Mouse (Mus musculus) ES-Bruce4 (cell line): ENCODE results near the gene Gm5346. TPM values are rescaled to one million over a fixed set of nuclear protein-coding genes. Genes with fewer than 3 reads are reported as not detected.
"Not testable (repeated sequence)": the region's sequence is repeated elsewhere in the genome, so short reads cannot be mapped to it uniquely, and the experiment has no call there.

Experiments used
- H3K27ac ChIP-seq: 2 replicates; pipeline ENCODE4 v1.5.1; 2012; ENCODE audit warnings: low read length, inconsistent platforms; ENCODE audit not compliant: insufficient read depth
- H3K27me3 ChIP-seq: 2 replicates; pipeline ENCODE4 v1.6.1; 2012; ENCODE audit warnings: mild to moderate bottlenecking, low read length, inconsistent platforms; ENCODE audit not compliant: control insufficient read depth, poor library complexity, insufficient read depth, severe bottlenecking
- H3K36me3 ChIP-seq: 2 replicates; pipeline ENCODE4 v1.6.1; 2012; ENCODE audit warnings: inconsistent platforms, mild to moderate bottlenecking, low read length, moderate library complexity; ENCODE audit not compliant: control insufficient read depth, poor library complexity, insufficient read depth, severe bottlenecking
- H3K4me1 ChIP-seq: one replicate; pipeline ENCODE4 v1.8.1; 2011; ENCODE audit warnings: low read length; ENCODE audit not compliant: control insufficient read depth, insufficient read depth
- H3K4me3 ChIP-seq: 2 replicates; pipeline ENCODE4 v1.5.1; 2011; ENCODE audit warnings: low read depth, mild to moderate bottlenecking, low read length
- H3K9ac ChIP-seq: 2 replicates; pipeline ENCODE4 v1.6.1; 2012; ENCODE audit warnings: low read depth, mild to moderate bottlenecking, inconsistent platforms; ENCODE audit not compliant: poor library complexity, severe bottlenecking
- H3K9me3 ChIP-seq: replicated peaks from 2 replicates; pipeline ENCODE4 v1.6.1; 2012; ENCODE audit warnings: mild to moderate bottlenecking, low read length, inconsistent platforms; ENCODE audit not compliant: control insufficient read depth, poor library complexity, insufficient read depth, severe bottlenecking
- CTCF ChIP-seq: IDR thresholded peaks from one replicate; pipeline ENCODE4 v1.8.1; 2011; ENCODE audit warnings: low read depth, low read length
- EP300 ChIP-seq: IDR thresholded peaks from 2 replicates; pipeline ENCODE4 v1.6.1; 2011; ENCODE audit warnings: low read depth, low read length; ENCODE audit not compliant: insufficient read depth
- POLR2A ChIP-seq: IDR thresholded peaks from one replicate; pipeline ENCODE4 v1.8.1; 2011; ENCODE audit warnings: low read length; ENCODE audit not compliant: insufficient read depth
- polyA plus RNA-seq: library from polyadenylated mRNA; stranded (reverse); fragments of >200 nt; gene quantifications from 2 replicates; pipeline ENCODE4 v1.2.4, GENCODE M21; 2011; ENCODE audit warnings: low read depth; ENCODE audit not compliant: missing spikeins, insufficient read depth, insufficient read length

The Gm5346 gene
- polyA plus RNA-seq = not detected in 2 replicates

GRCm38 (mm10) chr8:43627176-43627575 is at the start of gene Gm5346:
Gm5346 (minus strand) TSS chr8:43627276.
- Histone ChIP-seq H3K36me3 (no peaks in the 10 kb centered on the region), H3K9ac (no peak within 1 kb of the TSS), H3K4me1 (no peaks in the 10 kb centered on the region), H3K27ac (no peak within 1 kb of the TSS), H3K4me3 (no peak within 1 kb of the TSS), H3K9me3 (no peaks in the 10 kb centered on the region), H3K27me3 (no peaks in the 10 kb centered on the region)
- TF ChIP-seq POLR2A (no peak), CTCF (no peak), EP300 (no peak)

- no peak overlapping the region for H3K4me3 ChIP-seq
- H3K4me1 ChIP-seq = no peaks in the 10 kb centered on the region
- no peak overlapping the region for H3K27ac ChIP-seq
- no peaks in the 10 kb centered on the region for H3K36me3 ChIP-seq
- H3K9me3 ChIP-seq = no peaks in the 10 kb centered on the region
- no peak overlapping the region for H3K9ac ChIP-seq
- TF ChIP-seq CTCF (no peak), POLR2A (no peak), EP300 (no peak)
- H3K27me3 ChIP-seq = no peaks in the 10 kb centered on the region
Measured at GRCm38 (mm10) chr8:43616046-43616445, 11.0 kb downstream of the Gm5346 start.

DNA sequence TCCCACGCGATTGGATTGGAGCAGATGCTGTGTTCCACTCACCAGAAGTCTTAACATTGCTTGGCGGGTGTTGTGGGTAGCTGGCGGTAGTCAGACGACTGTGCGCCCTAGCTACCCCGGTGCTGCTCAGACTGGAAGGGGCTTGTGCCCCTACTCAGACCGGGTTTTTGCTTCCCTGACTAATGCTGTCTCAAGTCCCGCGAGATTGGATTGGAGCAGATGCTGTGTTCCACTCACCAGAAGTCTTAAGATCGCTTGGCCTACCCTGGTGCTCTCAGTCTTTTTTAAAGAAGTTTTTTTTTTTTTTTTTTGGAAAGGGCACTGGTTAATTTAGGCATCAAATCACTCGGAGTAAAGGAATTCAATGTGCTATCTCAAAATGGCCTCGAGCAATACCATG is 23.4 kb downstream of the Gm5346 start:
- H3K36me3 ChIP-seq, H3K27ac ChIP-seq, H3K4me1 ChIP-seq, H3K9me3 ChIP-seq, H3K27me3 ChIP-seq: not testable (repeated sequence)
- H3K9ac ChIP-seq = peak overlapping the region; percentile 80
- peak overlapping the region; percentile 87 for H3K4me3 ChIP-seq

DNA sequence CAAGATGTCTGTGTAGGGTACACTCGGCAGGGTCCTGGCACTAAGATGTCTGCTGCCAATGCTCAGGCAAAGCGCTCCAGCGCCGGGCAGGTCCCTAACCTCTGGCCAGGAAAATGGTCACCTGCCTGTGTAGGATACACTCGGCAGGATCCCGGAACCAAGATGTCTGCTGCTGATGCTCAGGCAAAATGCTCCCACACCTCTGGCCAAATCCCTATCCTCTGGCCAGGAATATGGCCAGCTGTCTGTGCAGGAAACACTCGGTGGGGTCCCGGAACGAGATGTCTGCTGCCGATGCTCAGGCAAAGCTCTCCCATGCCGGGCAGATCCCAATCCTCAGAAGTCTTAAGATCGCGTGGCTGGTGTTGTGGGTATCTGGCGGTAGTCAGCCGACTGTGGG is 23.9 kb downstream of the Gm5346 start:
- H3K4me3 ChIP-seq = peak overlapping the region; percentile 87

GRCm38 (mm10) chr8:43576607-43577006 is 50.5 kb downstream of the Gm5346 start, which contains the start of gene Adam26a:
Adam26a (minus strand) TSS chr8:43576707.
- H3K4me3 ChIP-seq, H3K27me3 ChIP-seq, H3K27ac ChIP-seq, H3K4me1 ChIP-seq, H3K9ac ChIP-seq, H3K36me3 ChIP-seq, H3K9me3 ChIP-seq: not testable (repeated sequence)

More for the DNA sequence above, 23.9 kb downstream of the Gm5346 start:
- H3K27ac ChIP-seq, H3K36me3 ChIP-seq, H3K27me3 ChIP-seq, H3K9me3 ChIP-seq, H3K4me1 ChIP-seq: not testable (repeated sequence)
- H3K9ac ChIP-seq = peak overlapping the region; percentile 80

Other genes with a start within 250 kb of the Gm5346 start
- gene Adam26b, start 99.2 kb downstream of the Gm5346 start, polyA plus RNA-seq = not detected in 2 replicates
- not detected in 2 replicates for gene Adam26a, start 50.6 kb downstream of the Gm5346 start, polyA plus RNA-seq
- not detected in 2 replicates for gene Adam34, start 82.8 kb upstream of the Gm5346 start, polyA plus RNA-seq